Mouse (Mus musculus) midbrain, embryonic 11.5 days (tissue): ENCODE results near the gene Gm5767. TPM values are rescaled to one million over a fixed set of nuclear protein-coding genes. Genes with fewer than 3 reads are reported as not detected.

Experiments used
- ATAC-seq: fragments of 200-750 bp; cut with Nextera tagmentation; 2 replicates; pipeline ENCODE4 v1.8.0; 2017; ENCODE audit warnings: moderate TSS enrichment, moderate library complexity; ENCODE audit not compliant: low FRiP score
- DNase-seq: peaks from one replicate; pipeline ENCODE4 v3.0.0; 2015; ENCODE audit warnings: low spot score; ENCODE audit errors: missing footprints
- H3K27ac ChIP-seq: fragments of 300-500 bp; sonication (generic); 2 replicates; pipeline ENCODE4 v1.5.1; 2014; ENCODE audit warnings: low read depth, low read length
- H3K27me3 ChIP-seq: fragments of 300-500 bp; sonication (generic); 2 replicates; pipeline ENCODE4 v1.6.1; 2014; ENCODE audit warnings: mild to moderate bottlenecking, low read length, moderate library complexity, mixed read lengths; ENCODE audit not compliant: control insufficient read depth, insufficient read depth
- H3K36me3 ChIP-seq: fragments of 300-500 bp; sonication (generic); 2 replicates; pipeline ENCODE4 v1.6.1; 2014; ENCODE audit warnings: mild to moderate bottlenecking, low read length, moderate library complexity, mixed read lengths; ENCODE audit not compliant: control insufficient read depth, insufficient read depth
- H3K4me1 ChIP-seq: fragments of 300-500 bp; sonication (generic); 2 replicates; pipeline ENCODE4 v1.6.1; 2014; ENCODE audit warnings: low read length; ENCODE audit not compliant: control insufficient read depth, insufficient read depth
- H3K4me2 ChIP-seq: fragments of 300-500 bp; sonication (generic); 2 replicates; pipeline ENCODE4 v1.6.1; 2014; ENCODE audit warnings: mild to moderate bottlenecking, moderate library complexity
- H3K4me3 ChIP-seq: fragments of 300-500 bp; sonication (generic); 2 replicates; pipeline ENCODE4 v1.5.1; 2014; ENCODE audit warnings: low read depth, low read length
- H3K9ac ChIP-seq: fragments of 300-500 bp; sonication (generic); 2 replicates; pipeline ENCODE4 v1.6.1; 2014; ENCODE audit warnings: low read length
- H3K9me3 ChIP-seq: fragments of 300-500 bp; sonication (generic); 2 replicates; pipeline ENCODE4 v1.6.1; 2016; ENCODE audit warnings: low read length; ENCODE audit not compliant: control insufficient read depth
- WGBS: fragments of 180-500 bp; shearing (Covaris S2); extraction: QIAGEN DNeasy Blood & Tissue Kit; methylation state at CpG from one replicate; pipeline ENCODE4 v1.1.7; 2014; 5-methylcytosine and 5-hydroxymethylcytosine counted together
- polyA plus RNA-seq: library from polyadenylated mRNA; unstranded; fragments of >200 nt; fragmentation: Nextera tagmentation; extraction: Ambion mirVana; gene quantifications from 2 replicates; pipeline ENCODE4 v1.2.1, GENCODE M21; 2014

Gm5767 gene
- polyA plus RNA-seq, 1 experiment from 2014 or later = not detected

DNA sequence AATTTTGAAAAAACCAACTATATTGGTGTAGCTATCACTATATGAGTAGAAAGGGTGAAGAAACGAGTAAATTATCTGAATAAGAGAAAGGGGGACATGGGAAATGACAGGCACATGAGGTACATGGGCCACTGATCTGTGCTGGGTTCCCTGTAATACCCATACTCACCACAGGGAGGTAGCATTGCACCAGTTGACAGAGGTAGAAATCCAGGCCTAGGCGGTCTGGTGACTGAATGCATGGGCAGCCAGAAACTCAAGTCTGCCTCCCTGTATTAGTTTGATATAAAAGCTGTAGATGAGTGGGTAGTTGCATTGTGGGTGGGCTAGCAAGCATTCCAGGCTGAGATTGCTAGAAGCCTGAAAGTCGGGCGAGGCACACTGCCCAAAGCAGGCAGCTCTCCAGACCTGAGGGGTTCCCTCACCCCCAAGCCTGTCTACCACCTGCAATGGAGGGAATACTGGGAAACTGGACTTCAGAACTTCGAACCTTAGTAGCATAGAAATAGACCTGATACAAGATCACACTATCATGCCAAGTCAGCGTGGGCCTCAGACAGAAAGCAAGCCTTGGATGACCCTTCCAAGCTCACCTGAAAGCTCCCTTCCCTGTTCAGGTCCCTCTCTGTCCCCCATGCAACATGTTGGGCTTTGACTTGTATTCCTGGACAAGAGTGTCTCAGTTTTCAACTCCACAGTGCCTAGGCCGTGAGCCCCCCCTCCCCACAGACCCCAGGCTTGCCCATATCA, 5.7 kb downstream of the Gm5767 start:
- no peak overlapping the region for H3K4me3 ChIP-seq
- peak; percentile 97 for DNase-seq
- H3K4me1 ChIP-seq = no peaks in the 10 kb centered on the region
- H3K36me3 ChIP-seq = peaks cover 15% of the 10 kb centered on the region
- WGBS = 53% methylated on average over 7 of the region's 7 CpGs
- no peaks in the 10 kb centered on the region for H3K9me3 ChIP-seq
- peak; percentile 66 for ATAC-seq
- H3K4me2 ChIP-seq = no peak overlapping the region
- no peaks in the 10 kb centered on the region for H3K27me3 ChIP-seq
- H3K27ac ChIP-seq = no peak overlapping the region
- no peak overlapping the region for H3K9ac ChIP-seq

DNA sequence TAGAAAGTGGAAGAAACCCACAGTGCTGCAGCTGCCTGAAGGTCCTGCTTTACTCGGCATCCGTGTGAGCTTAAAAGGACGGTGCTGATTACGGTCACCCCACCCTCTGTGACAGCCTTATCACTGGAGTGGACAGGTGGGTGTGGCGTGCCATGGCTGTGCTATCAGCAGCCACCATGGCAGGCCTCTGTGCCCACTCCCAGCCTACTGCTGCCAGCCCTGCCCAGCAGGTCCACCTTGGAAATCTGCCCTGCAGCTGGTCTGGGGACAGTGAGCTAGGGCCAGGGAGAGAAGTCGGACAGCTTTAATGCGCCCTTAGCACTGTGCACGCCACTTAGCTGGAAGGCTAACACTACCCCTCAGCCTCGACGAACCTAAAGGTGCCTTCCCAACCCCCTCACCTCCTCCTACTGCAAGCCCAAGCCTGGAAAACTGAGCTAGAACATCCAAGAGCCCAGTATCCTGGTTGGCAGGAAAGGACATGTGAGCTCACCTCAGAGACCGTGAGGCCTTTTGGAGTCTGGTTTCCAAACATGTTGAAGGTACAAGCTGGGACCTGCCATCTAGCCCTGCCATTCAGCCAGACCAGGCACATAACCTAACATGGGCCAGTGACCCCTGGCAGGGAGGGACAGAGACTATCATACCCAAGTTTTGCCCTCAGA, 6.4 kb downstream of the Gm5767 start:
- Histone ChIP-seq H3K36me3 (peaks cover 20% of the 10 kb centered on the region), H3K9me3 (no peaks in the 10 kb centered on the region), H3K9ac (no peak overlapping the region), H3K27ac (no peak overlapping the region), H3K27me3 (no peaks in the 10 kb centered on the region), H3K4me2 (no peak overlapping the region), H3K4me3 (no peak overlapping the region), H3K4me1 (no peaks in the 10 kb centered on the region)
- DNase-seq (no peak), ATAC-seq (peak; percentile 36; the same call in 1 of the 2 replicates)
- 88% methylated on average over 11 of the region's 11 CpGs for WGBS

DNA sequence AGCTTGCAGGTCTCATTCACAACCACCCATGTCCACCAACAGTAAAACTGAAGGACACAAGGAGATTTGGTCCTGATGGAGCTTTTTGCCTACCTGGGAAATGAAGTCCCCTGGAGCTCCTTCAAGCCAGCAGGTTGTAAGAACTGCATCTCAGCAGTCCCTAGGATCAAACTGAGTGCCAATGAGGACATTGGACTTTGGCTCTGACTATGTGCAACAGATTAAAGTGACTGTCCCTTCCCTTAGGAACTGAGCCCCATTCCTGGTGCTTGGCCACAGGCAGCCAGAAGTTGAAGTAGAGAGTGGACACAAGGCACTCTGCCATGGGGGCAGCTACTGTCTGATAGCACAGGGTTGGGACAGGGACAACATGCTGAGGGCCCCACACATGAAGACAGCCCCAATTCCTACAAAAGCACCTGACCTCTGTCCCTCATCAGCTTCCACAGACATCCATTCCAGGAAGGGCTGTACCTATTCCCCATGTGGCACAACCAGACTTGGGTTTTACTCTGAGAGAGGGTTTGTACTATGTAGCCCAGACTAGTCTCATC, 7.1 kb downstream of the Gm5767 start:
- no peak overlapping the region for H3K4me2 ChIP-seq
- DNase-seq = no peak
- H3K27me3 ChIP-seq = no peaks in the 10 kb centered on the region
- peaks cover 25% of the 10 kb centered on the region for H3K36me3 ChIP-seq
- no peaks in the 10 kb centered on the region for H3K9me3 ChIP-seq
- no peaks in the 10 kb centered on the region for H3K4me1 ChIP-seq
- no peak for ATAC-seq
- H3K9ac ChIP-seq = no peak overlapping the region
- no peak overlapping the region for H3K4me3 ChIP-seq
- no peak overlapping the region for H3K27ac ChIP-seq

DNA sequence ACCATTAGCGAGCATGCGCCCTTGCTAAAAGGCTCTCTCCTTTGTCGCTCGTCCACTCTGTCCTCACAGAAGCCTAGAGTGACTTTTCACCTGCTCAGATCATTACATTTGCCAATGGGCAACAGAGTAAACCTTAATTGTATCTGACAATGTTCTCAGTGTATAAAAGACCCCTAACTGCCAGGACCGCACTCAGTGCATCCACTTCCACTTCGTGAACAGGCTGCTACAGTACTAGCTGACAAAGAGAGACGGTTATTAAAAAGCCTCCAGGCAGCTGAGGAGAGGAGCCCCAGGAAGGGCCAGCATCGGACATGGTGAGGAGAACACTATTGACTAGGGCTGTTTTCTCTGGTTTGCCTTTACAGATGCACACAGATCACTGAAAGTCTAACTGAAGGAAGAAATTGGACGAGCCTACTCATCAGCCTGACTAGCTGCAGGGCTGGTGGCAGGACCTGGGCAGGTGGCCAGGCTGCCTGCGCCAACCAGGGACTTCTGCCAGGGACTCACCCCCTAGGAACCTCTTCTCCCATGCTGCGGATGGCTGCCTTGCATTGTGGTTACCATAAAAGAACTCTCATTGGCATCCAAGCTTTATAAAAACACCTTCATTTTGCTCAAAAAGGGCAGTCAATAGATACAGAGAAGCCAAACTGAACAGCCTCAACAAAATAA, 9.5 kb downstream of the Gm5767 start:
- H3K27me3 ChIP-seq = no peaks in the 10 kb centered on the region
- no peak overlapping the region for H3K4me2 ChIP-seq
- H3K36me3 ChIP-seq = peaks cover 35% of the 10 kb centered on the region
- H3K9ac ChIP-seq = no peak overlapping the region
- no peak for ATAC-seq
- no peaks in the 10 kb centered on the region for H3K9me3 ChIP-seq
- DNase-seq = no peak
- H3K4me3 ChIP-seq = no peak overlapping the region
- WGBS = 93% methylated on average over 11 of the region's 11 CpGs
- no peaks in the 10 kb centered on the region for H3K4me1 ChIP-seq
- H3K27ac ChIP-seq = no peak overlapping the region

DNA sequence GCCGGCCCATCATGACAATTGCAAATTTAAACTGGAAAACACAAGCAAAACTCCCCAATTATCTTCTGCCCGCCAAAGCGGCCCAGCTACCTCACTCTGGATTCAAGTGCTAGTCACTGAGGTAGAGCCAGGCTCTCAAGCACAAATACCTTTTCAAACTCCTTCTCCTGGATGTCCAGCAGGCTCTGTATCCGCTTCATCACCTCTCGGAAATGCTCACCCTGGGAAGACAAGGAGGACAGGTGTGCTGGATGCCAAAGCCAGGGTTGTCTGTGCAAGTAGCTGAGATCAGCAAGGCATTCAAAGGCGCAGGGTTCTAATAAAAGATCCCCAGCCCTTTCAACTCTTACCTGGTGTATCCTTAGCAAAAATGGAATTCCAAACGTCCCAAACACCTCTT, 10.6 kb downstream of the Gm5767 start:
- Histone ChIP-seq H3K27ac (no peak overlapping the region), H3K4me2 (no peak overlapping the region), H3K27me3 (no peaks in the 10 kb centered on the region), H3K36me3 (peaks cover 41% of the 10 kb centered on the region), H3K4me1 (no peaks in the 10 kb centered on the region), H3K9me3 (no peaks in the 10 kb centered on the region), H3K4me3 (no peak overlapping the region), H3K9ac (no peak overlapping the region)
- DNase-seq = no peak
- ATAC-seq = no peak
- 94% methylated on average over 7 of the region's 7 CpGs for WGBS

DNA sequence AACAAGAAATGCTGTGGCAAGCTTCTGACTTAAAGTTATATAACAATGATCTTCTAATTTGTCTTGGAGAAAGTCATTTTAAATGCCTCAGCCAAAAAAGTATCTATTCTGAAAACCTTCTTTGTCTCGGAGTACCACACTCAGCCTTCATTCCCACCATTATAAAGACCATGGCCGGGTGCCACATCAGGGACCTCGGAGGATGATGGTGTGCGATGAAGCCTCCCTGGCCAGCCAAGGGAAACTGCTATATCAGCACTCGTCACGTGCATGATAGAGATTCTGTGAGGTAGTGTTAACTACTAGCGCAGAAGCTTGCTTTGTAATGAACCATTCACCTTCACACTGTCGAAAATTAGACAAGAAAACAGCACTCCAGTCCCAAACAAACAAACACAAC, 19.0 kb downstream of the Gm5767 start:
- H3K4me2 ChIP-seq = no peak overlapping the region
- no peak overlapping the region for H3K27ac ChIP-seq
- no peak overlapping the region for H3K9ac ChIP-seq
- no peaks in the 10 kb centered on the region for H3K27me3 ChIP-seq
- no peak for DNase-seq
- peaks cover 56% of the 10 kb centered on the region for H3K36me3 ChIP-seq
- ATAC-seq = no peak
- H3K4me3 ChIP-seq = no peak overlapping the region
- 93% methylated on average over 8 of the region's 8 CpGs for WGBS
- no peaks in the 10 kb centered on the region for H3K9me3 ChIP-seq
- no peaks in the 10 kb centered on the region for H3K4me1 ChIP-seq

DNA sequence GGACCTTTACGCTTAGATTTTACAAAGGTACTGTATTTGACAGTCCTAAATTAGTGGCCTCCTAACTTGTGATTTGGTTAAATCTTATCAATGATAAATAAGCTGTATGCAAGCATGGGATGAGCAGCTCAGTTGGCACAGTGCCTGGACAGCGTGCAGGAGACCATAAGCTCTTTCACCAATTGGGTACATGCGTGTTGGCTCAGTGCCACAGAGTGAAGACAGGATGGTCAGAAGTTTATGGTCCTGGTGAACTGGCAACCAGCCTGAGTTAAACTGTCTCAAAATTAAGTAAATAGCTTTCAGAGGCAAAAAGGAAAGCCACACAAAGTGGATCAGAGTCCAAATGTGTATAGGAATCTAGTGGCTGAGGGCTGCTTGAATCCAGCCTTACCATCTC, 20.0 kb downstream of the Gm5767 start:
- H3K27me3 ChIP-seq = no peaks in the 10 kb centered on the region
- no peak overlapping the region for H3K27ac ChIP-seq
- ATAC-seq = no peak

DNA sequence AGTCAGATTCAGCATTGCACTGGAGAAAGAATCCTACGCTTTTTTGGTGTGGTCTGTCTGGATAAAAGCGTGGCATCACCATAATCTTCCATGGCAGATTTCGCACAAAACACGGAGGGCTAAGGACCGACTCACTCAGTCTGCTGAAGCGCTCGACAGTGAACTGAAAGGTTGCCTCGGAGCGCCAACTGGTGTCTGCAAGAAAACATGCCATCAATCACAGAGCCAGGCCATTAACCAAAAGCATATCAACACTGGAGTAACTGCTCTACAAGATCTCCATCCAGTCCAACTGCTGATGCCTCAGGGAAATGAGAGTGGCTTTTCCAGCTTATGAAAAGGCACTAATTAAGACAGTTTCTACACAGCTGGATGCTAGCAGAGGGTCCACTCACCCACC, 31.4 kb downstream of the Gm5767 start:
- H3K4me1 ChIP-seq = no peaks in the 10 kb centered on the region
- no peak overlapping the region for H3K27ac ChIP-seq
- ATAC-seq (no peak), DNase-seq (no peak)
- 86% methylated on average over 9 of the region's 9 CpGs for WGBS
- H3K4me3 ChIP-seq = no peak overlapping the region
- no peak overlapping the region for H3K4me2 ChIP-seq
- H3K9me3 ChIP-seq = no peaks in the 10 kb centered on the region
- peaks cover 27% of the 10 kb centered on the region for H3K36me3 ChIP-seq
- H3K27me3 ChIP-seq = no peaks in the 10 kb centered on the region
- H3K9ac ChIP-seq = no peak overlapping the region

More for the DNA sequence above, 20.0 kb downstream of the Gm5767 start:
- no peaks in the 10 kb centered on the region for H3K9me3 ChIP-seq
- no peak for DNase-seq
- 94% methylated on average over 3 of the region's 3 CpGs for WGBS
- H3K9ac ChIP-seq = no peak overlapping the region
- H3K4me2 ChIP-seq = no peak overlapping the region
- peaks cover 54% of the 10 kb centered on the region for H3K36me3 ChIP-seq
- no peak overlapping the region for H3K4me3 ChIP-seq
- no peaks in the 10 kb centered on the region for H3K4me1 ChIP-seq

DNA sequence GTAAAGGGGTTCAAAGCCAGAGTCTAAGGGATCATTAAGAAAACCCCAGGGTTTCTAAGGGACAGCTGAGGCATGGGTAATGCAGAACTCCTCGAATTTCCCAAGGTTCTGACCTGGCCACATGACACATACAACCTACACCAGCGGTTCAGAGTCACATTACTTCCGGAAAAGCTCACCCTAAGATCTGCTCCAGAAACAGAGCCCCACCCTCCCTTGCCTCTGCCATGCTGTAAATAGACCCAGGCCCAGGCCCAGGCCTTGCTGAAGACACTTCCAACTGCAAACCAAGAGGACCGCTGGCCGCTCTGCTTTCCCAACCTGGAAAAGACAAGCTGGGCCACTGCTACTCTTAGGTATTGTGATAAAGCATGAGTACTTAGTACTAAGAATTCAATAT, 34.3 kb downstream of the Gm5767 start:
- no peak for ATAC-seq
- 95% methylated on average over 5 of the region's 5 CpGs for WGBS

More for the DNA sequence above, 34.3 kb downstream of the Gm5767 start:
- Histone ChIP-seq H3K4me2 (no peak overlapping the region), H3K9me3 (no peaks in the 10 kb centered on the region), H3K36me3 (peaks cover 16% of the 10 kb centered on the region), H3K4me1 (no peaks in the 10 kb centered on the region), H3K9ac (no peak overlapping the region), H3K4me3 (no peak overlapping the region), H3K27me3 (no peaks in the 10 kb centered on the region), H3K27ac (no peak overlapping the region)
- DNase-seq = no peak
